Mouse (Mus musculus): Measurements from ENCODE around the gene Slc39a5. TPM values are rescaled to one million over a fixed set of nuclear protein-coding genes. Genes with fewer than 3 reads are reported as not detected.

The Slc39a5 gene
- polyA plus RNA-seq, 1 experiment, result 209 TPM

DNA sequence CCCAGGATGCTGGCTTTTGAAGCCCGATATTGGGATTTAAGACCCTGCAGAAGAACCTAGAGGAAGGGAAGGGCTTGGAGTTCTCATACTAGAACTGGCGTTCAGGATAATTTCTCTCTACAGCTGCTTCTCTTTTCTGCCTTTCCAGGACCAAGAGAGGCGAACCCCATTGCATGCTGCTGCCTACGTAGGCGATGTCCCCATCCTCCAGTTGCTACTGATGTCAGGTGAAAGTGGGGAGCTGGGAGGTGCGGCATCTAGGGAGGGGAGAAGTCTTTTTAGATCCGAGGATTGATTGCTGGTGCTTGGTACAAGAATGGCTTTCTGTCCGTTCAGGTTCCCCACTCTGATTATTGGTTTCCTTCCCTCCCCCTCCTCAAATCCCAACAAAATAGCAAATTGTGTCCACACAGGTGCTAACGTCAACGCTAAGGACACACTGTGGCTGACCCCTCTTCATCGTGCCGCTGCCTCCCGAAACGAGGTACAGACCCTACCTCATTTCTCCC lies 23.0 kb downstream of the Slc39a5 start:
- WGBS, result 61% methylated on average over 14 of the region's 14 CpGs
- no peak for DNase-seq (ENCODE audit: low read depth, low spot score)

DNA sequence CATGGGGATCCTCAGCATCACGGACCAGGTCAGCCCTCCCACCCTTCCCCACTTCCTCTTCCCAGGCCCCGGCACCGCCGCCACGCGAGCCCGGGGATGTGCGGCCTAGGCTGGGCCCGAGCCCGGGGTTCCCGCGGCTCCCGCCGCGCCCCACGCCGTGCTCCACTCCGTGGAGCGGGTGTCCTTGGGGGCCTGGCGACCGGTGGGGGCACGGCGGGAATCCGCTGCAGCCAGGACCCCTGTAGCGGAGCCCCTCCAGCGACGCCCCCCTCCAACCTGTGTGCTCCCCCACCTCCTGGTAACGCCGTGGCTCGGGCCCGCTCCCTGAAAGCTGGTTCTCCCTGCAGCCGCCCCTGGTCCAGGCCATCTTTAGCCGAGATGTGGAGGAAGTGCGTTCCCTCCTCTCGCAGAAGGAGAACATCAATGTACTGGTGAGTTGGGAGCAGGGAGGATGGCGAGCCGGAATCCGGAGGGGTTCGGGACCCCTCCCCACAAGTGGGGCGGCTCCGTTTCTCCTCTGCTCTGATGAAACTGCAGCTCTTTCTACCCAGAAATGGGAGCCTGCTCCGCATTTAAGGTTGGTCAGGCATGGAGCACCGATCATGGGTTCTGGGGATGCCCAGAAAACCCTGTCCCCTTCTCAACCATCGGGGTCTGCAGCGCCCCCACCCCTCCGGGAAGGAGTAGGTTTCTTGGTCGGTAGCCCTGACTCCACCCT lies 23.6 kb downstream of the Slc39a5 start:
- under 1% methylated on average over 47 of the region's 47 CpGs for WGBS
- DNase-seq (ENCODE audit: low read depth, low spot score), result no peak

DNA sequence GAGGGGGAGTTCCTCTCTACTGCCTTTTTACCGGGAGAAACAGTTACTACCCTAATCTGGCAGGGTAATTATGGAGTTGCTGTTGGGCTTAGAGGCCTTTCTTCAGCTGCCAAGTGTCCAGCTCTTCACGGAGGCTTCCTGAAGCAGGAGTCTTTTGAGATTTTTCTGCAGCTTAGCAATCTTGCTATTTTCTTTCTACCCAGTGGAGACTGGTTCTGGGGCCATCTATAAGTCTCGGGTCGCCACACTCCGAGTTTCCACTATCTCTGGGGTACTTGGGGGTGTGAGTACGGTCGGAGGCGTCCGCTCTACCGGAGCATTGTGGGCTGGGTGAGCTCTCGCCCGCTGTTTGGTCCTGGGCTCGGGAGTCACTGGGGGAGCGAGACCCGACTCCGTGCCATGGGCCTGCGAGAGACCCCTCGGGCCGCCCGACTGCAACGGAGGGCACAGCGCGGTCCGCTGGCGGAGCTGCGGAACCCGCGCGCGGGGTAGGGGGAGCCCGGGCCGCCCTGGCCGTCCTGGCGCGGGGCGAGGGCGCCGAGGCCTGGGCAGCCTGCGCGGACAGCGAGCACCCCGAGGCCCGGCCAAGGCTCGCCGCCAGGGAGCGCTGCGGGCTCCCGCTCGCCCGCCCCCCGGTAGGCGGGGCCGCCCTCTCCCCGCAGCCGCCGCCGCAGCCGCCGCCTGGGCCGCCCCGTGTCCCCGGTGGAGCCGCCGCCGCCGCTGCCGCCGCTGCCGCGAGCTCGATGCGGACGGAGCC lies 24.4 kb downstream of the Slc39a5 start, which contains the start of gene Ankrd52:
Ankrd52 (plus strand) TSS at position 661 of the 757 bp plus-strand sequence.
- DNase-seq (ENCODE audit: low read depth, low spot score), result no peak
- under 1% methylated on average over 60 of the region's 73 CpGs for WGBS

DNA sequence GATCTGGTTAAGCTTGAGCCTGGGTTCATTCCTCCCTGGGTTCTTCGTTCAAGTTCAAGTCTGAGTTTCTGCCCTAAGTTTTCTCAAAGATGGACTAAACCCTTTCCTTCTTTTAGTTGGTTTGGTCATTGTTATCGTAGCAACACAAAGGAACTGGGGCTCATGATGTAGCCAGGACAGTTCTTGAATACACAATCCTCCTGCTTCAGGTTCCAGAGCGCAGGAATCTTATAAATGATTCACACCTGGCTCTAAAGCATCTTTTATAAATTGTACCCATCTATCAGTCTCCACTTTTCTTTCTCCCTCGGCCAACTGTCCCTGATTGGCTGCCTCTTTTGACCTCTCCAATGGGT lies 25.0 kb downstream of the Slc39a5 start:
- 52% methylated on average over 4 of the region's 4 CpGs for WGBS
- DNase-seq (ENCODE audit: low read depth, low spot score), result no peak

DNA sequence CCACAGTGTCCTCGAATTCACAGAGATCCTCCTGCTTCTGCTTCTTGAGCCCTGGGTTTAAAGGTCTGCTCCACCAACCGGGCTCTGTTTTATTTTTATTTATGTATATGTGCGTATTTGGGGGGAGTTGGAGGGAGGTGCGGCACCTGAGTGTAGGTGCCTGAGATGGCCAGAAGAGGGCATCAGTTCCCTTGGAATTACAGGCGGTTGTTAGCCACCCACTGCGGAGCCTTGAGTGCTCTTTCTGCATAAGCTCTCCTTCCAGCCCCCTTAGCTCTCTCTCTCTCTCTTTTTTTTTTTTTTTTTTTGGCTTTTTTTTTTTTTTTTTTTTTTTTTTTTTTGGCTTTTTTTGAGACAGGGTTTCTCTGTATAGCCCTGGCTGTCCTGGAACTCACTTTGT lies 26.6 kb downstream of the Slc39a5 start:
- DNase-seq (ENCODE audit: low read depth, low spot score), result no peak
- 83% methylated on average over 6 of the region's 6 CpGs for WGBS

DNA sequence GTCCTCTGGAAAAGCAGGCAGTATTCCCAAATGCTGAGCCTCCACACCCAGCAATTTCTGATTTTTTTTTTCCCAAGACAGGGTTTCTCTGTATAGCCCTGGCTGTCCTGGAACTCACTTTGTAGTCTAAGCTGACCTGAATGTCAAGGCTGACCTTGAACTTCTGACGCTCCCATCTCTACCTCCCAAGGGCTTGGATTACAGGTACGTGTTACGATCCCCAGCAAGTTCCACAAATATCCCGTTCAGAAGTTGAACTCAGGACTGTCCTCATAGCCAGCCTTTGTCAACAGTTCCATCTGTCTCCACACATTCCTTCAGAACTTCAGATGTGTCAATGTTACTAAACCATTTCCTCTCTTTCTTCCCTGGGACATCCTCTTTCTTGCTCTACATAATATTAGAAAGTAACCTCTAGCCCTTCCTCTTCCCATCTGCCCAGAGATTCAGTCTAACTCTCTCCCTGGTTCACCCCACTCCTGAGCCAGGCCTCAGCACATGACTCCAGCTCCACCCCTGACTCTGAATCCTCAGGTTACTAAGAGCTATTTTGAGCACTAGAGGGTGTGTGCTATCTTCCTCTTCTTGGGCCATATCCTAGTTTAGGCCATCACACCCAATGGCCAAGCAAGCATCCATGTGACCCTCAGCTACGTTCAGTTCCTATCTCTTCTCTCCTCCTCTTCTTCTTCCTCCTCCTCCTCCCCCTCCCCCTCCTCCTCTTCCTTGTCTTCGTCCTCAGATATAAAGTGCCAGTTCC lies 27.9 kb downstream of the Slc39a5 start:
- DNase-seq (ENCODE audit: low read depth, low spot score), result no peak
- 56% methylated on average over 6 of the region's 6 CpGs for WGBS

DNA sequence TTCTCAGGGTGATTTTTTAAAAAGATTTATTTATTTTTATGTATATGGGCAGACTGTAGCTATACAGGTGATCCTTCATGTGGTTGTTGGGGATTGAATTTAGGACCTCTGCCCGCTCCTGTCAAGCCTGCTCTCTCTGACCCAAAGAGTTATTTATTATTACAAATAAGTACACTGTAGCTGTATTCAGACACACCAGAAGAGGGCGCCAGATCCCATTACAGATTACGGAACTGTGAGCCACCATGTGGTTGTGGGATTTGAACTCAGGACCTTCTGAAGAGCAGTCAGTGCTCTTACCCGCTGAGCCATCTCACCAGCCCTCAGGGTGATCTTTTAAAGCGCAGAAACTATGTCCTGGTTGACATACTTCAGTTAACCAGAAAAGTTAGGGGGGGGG lies 28.9 kb downstream of the Slc39a5 start:
- 82% methylated on average over 5 of the region's 5 CpGs for WGBS
- no peak for DNase-seq (ENCODE audit: low read depth, low spot score)

DNA sequence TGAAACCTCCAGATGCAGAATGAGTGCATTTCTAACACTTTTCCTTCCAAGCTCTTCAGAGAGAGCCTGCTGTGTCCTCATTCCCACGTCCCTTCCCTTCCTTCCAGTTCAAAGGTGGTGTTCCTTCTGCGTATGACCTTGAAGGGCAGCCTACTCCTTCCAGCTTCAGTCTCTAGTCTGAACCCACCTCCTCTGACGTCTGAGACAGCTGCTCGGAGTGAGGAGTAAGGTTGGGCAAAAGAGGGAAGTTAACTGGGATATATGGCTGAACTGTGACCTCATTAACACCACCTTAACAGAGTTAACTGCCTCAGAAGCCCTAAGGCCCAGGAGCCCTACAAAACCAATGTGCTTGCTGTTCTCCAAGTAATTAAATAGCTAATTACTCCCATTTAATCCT lies 30.4 kb downstream of the Slc39a5 start:
- DNase-seq (ENCODE audit: low read depth, low spot score), result peak; percentile 89
- whole genome bisulfite sequencing, result 27% methylated on average over 4 of the region's 4 CpGs

DNA sequence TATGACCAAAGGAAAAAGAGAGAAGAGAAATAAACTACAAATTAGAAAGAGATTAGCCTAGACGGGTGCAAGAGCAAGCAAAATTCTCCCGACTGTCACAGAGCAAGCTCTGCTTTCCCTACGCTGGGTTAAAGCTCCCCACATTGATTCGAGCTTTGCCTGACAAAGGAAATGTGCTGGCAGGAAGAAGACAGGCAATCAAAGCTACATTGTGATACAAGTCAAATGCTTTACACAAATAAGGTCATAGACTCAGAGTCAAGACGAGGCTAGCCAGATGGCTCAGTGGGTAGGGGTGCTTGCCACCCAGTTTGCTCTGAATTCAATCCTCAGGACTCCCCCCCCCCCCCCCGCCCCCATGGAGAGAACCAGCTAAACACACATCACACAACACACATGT lies 31.0 kb downstream of the Slc39a5 start:
- WGBS, result 48% methylated on average over 6 of the region's 6 CpGs
- no peak for DNase-seq (ENCODE audit: low read depth, low spot score)

DNA sequence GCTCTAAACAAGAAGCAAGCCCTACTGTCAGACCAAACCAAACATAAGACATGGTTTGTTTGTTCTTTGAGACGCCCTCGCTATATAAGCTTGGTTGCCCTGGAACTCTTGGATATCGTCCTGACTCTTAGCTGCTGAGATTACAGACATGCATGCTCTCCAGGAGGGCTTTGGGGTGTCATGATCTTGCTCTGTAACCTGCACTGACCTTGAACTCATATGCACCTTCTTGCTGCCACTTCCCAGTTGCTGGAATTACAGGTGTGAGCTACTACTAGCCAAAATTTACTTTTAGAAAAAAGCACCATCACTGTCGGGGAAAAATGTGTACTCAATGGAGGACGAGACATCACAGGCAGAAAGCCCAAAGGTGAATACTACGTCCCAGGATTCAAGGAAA lies 31.4 kb downstream of the Slc39a5 start:
- 39% methylated on average over 6 of the region's 6 CpGs for WGBS
- DNase-seq (ENCODE audit: low read depth, low spot score), result no peak

DNA sequence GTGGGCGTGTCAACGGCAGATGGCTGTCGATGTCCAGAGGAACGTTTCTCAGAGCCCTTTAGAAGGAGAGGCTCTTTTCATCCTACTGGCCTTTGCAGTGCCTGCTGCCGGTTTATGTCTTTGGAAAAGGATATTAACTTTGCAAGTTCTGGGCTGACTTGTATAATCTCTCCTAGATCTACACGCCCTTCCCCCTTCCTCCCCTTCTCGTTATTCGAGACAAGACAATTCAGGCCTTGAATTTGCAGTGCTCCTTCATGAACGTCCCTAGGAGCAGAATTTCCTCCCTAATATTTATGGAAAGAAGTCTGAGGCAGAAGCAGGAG lies 31.8 kb downstream of the Slc39a5 start:
- 2% methylated on average over 9 of the region's 9 CpGs for WGBS
- no peak for DNase-seq (ENCODE audit: low read depth, low spot score)

DNA sequence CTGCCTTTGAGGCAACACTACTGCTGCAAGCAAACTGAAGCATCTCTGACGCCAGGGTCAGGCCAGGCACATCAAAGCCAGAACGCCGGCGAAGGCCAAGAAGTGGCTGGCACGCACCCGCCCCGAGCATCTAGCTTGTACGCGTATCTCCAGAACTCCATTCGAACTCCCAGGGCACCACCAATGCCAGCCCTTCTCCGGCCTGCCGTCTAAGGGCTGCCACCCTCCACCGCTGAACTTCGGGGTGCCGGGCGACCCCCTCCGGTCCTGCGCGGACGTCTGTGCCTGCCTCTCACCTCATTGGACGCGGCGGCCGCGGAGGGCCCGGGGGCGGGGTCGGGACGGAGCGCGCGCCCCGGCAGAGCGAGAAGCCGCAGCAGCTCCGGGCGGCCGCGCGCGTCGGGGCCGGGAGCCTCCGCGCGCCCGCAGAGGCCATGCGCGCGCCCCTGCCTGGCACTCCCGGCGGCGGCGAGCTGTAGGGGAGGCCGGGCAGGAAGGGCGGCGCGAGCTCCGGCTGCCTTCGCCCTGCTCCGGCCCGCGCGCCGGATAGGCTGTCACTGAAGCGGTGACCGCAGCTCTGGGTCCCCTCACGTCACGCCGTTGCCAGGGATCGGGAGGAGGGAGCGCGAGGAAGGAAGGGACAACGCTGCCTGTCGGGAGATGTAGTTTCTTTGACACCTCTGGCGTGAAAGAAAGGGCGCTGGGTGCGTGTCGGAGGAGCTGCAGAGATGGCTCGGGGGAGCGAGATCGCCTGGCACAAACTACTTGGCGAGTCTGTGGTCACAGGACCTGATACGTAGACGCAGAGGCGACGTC lies 32.4 kb downstream of the Slc39a5 start, which contains the start of gene Coq10a:
Coq10a (minus strand) TSS at position 596 of the 816 bp plus-strand sequence.
- under 1% methylated on average over 87 of the region's 87 CpGs for WGBS
- peak; percentile 86 for DNase-seq (ENCODE audit: low read depth, low spot score)

DNA sequence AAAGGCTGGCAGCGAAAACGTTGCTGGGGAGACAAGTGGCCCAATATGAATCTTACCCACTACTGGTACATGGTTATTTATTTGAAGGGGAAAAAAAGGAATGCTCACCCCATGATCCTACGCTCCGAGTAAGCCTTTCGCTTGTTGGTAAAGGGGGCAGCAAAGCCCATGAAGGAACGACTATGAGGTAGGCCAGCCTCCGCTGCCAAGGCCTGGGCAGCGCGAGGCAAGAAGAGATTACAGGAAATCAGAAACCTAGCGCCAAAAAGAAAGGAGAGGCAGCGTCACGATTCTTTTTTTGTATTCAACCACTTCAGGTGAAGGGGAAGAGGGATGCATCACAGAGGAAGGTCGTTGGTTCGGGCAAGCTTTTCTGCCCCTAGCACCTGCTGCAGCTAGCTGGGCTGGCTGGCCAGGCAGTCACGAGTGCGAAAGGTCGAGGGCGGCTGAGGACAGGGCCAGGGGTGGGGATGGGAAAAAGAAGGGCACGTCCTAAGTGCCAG lies 33.1 kb downstream of the Slc39a5 start:
- 14% methylated on average over 19 of the region's 19 CpGs for WGBS
- DNase-seq (ENCODE audit: low read depth, low spot score), result no peak

DNA sequence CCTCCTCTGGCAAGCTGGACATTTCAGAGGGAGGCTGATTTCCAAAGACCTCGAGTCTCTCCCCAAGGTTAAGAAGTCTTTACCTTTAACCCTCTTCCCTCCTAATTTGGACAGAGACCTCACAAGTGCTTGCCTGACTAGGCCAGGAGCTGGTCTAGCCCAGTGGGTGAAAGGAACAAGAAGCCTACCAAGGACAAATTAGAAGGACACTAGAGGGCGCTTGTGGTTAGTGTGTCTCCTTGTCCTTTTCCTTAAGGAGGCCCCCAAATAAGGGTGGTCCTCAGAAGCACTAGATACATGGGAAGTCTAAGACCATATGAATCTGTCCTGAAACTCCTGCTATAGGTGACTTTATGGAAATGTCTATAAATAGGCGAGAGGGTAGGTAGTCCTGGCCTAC lies 38.5 kb downstream of the Slc39a5 start:
- 49% methylated on average over 3 of the region's 3 CpGs for WGBS
- no peak for DNase-seq (ENCODE audit: low read depth, low spot score)

DNA sequence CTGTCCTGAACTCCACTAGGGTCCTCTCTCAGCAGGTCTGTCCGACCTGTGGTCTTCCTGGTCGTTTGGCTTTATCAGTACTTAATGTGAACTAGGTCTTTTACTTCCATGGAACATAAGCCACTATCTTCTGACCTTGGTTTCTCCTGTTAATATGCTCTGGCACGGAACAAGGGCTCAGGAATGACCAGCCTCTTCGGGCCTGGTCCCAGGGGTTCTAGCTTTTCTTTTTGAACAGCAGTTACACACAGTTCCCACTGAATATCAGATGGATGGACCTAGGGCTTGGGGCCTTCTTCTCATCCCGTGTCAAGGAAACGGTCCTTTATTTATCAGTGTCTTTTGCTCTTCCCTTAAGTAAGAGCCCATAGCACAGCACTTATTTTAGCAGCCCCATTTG lies 39.2 kb downstream of the Slc39a5 start:
- 87% methylated on average over 6 of the region's 6 CpGs for WGBS
- DNase-seq (ENCODE audit: low read depth, low spot score), result no peak

DNA sequence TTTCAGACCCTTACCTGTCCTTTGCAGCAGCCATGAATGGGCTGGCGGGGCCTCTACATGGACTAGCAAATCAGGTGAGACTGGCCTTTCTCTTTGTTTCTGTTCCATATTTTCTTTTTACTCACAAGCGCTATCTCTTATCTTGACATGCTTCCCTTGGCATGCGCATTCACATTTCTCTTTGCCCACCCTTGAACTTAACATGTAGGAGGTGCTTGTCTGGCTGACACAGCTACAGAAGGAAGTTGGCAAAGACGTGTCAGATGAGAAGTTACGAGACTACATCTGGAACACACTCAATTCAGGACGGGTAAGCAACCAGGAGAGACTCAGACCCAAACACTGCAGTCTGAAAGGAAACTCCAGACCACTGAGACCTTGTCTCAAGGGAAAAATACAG lies 41.8 kb downstream of the Slc39a5 start:
- DNase-seq (ENCODE audit: low read depth, low spot score), result no peak
- 80% methylated on average over 6 of the region's 6 CpGs for WGBS

DNA sequence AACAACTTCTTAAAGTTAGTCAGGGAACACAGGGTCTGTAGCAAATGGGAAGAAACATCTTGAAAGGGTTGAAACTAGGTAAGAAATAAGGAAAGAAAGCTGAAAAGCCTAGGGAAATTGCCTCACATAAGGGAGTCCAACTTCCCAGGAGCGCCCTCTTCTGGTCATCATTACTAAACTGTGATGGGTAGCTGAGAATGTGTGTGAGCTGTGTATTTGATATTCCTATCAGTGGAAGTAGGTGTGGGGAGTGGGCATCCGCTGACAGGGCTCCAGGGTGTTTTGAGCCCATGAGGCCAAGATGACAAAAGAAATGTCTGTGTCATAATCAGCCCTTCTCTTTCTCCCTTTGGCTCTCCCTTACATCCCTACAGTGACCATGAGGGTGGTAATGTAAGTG lies 42.2 kb downstream of the Slc39a5 start:
- DNase-seq (ENCODE audit: low read depth, low spot score), result no peak
- WGBS, result 59% methylated on average over 2 of the region's 2 CpGs

DNA sequence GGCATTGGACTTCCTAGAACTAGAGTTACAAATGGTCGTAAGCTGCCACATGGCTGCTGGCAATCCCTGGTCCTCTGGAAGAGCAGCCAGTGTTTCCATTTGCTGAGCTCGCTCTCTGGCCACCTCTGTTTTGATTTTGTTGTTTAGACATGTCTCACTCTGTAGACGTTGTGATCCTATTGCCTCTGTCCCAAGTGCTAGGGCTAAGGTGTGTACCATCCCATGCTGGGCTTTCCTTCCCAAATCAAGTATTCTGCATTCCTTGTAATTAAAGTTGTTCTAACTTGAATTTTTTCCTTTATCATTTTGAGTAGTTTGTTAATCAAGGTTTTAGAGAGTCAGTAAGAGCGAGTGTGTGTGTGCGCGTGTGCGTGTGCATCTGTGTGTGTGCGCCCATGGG lies 53.5 kb downstream of the Slc39a5 start:
- 81% methylated on average over 8 of the region's 8 CpGs for WGBS
- DNase-seq (ENCODE audit: low read depth, low spot score), result no peak

All from large intestine, adult 2 months (tissue).